Mouse (Mus musculus): ENCODE data around the gene Macrod2. TPM values are rescaled to one million over a fixed set of nuclear protein-coding genes. Genes with fewer than 3 reads are reported as not detected.

Macrod2 gene
- polyA plus RNA-seq, 1 experiment: 8.3 TPM

GRCm38 (mm10) chr2:141998901-141999300, 1603.8 kb downstream of the Macrod2 start:
- H3K4me3 ChIP-seq (ENCODE audit: insufficient read depth, low read depth, low read length): no peak overlapping the region
- no peaks in the 10 kb centered on the region for H3K4me1 ChIP-seq (ENCODE audit: control insufficient read depth, insufficient read depth, insufficient read length, low read length)
- no peak overlapping the region for H3K27ac ChIP-seq (replicated peaks; ENCODE audit: low read depth, low read length)

DNA sequence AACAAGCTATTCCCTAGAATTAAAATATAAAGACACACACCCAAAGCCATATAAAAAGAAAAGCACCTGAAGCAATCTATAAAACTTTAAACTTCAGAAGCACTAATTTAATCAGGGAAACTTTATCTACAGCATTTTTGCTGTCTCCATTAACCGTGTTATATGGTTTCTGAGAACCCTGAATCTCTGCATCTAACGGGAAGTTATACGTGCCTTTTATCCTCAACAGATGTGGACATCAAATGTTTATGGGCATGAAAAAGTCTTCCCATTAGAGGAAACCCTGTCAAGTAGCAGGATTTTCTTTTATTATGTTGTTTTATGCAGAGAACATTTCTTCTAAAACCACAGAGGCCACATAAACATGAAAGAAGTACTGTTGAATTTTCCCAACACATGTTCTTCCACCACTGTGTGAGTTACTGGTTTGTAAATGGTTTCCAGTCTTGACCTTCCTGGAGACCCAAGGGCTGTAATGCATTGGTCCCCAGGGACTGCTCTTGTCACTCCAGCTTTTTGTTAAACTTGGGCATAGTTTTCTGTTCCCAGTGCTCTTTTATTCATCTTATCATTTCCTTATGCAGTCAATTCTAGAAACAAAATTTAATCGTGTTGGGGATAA, 1629.5 kb downstream of the Macrod2 start:
- H3K4me3 ChIP-seq (ENCODE audit: insufficient read depth, low read depth, low read length): no peak overlapping the region
- H3K4me1 ChIP-seq (ENCODE audit: control insufficient read depth, insufficient read depth, insufficient read length, low read length): no peaks in the 10 kb centered on the region
- no peak overlapping the region for H3K27ac ChIP-seq (replicated peaks; ENCODE audit: low read depth, low read length)

DNA sequence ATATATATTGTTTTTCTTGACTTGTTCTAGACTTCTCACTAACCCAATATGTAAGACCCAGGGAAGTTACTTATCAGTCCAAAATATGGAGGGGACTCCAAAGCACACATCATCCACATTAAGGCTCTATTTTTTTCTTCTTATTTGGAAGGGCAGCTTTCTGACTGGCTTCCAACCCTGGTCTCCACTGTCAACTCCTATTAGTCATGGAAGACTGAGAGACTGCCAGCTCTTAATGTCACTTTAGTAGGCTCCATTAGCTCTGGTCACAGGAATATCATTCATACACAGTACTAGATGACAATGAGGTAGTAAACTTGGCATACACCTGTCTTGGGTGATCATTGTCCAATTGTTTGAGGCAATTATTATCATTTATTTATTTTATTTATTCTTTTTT, 1631.6 kb downstream of the Macrod2 start:
- no peaks in the 10 kb centered on the region for H3K4me1 ChIP-seq (ENCODE audit: control insufficient read depth, insufficient read depth, insufficient read length, low read length)
- no peak overlapping the region for H3K4me3 ChIP-seq (ENCODE audit: insufficient read depth, low read depth, low read length)
- no peak overlapping the region for H3K27ac ChIP-seq (replicated peaks; ENCODE audit: low read depth, low read length)

DNA sequence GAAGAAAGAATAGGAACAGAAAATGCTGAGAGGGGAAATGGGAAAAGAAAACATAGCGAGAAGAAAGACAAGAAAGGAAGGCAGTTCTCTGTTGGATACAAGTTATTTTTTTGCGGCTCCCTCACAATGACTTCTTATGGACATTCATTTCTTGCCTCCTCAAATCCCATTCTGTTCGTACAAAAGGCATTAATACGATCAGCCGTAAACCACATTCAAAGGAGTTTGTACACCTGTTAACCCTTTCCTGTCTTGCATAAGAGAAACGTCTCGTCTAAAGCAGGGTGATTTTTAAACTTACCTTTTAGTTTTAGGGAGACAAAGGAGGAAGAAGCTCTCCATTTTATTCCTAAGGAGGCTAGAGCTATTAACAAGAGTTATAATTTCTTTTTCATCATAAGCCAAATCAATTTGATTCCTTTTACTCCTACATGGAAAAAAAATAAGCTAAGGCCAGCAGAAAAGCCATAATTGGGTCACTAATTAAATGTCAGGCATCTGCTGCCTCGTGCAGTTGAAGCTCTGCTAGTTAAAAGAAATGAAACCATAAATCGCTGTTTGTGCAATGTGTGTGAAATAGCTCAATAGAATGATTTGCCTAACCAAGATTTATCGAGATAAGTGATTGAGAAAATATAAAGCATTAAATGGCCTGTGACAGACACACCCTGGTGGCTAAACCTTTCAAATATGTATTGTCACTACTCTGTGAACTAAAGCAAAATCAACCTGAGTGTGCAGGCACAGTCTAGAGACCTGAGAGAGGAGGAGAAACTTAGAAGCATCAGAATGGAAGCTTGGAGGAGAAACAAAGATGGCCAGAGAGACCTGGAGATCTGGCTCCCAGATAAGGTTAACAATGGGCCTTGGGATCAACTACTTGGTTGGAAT, 1635.9 kb downstream of the Macrod2 start:
- Histone ChIP-seq H3K4me1 (ENCODE audit: control insufficient read depth, insufficient read depth, insufficient read length, low read length) (no peaks in the 10 kb centered on the region), H3K4me3 (ENCODE audit: insufficient read depth, low read depth, low read length) (no peak overlapping the region), H3K27ac (replicated peaks; ENCODE audit: low read depth, low read length) (no peak overlapping the region)

GRCm38 (mm10) chr2:142055576-142055975, 1660.5 kb downstream of the Macrod2 start:
- Histone ChIP-seq H3K27ac (replicated peaks; ENCODE audit: low read depth, low read length) (no peak overlapping the region), H3K4me3 (ENCODE audit: insufficient read depth, low read depth, low read length) (no peak overlapping the region), H3K4me1 (ENCODE audit: control insufficient read depth, insufficient read depth, insufficient read length, low read length) (no peaks in the 10 kb centered on the region)

DNA sequence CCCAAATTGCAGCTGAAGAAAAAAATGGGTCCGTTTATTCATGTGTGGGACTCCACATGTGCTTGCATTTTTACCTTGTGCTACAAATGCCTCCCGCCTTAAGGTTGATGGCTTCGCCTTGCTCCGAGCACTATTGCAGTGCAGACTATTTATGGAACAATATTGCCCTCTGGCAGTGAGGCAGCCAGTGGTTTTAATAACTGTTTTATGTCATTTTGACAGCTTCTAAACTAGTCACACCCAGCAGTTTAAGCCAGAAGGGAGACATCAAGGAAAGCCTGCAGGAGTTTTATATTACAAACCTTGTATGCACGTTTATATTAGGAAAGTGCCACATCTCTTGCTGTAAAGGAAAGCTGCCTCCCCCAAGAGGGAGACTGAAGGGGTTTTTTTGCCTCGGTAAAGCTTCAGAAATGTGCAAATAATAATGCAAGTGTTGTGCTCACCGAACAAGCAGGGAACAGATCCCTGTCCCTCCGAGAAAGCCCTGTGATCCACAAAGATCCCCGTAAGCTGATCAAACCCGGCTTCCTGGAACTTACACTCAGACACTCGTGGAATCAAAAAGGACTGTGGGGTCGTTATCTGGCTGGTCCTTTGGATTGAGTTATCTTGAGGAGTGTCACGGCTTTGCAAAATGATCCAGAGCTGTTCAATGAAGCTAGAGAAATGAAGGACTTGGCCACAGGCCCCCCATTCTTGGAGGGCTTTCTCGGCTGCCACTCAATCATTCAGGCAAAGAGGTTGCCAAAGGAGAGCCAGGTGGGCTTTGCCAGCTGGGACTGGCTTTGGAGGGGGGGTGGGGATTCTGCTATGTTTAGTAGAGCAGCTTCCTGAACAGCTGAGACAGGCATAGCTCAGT, 1663.0 kb downstream of the Macrod2 start:
- no peak overlapping the region for H3K27ac ChIP-seq (replicated peaks; ENCODE audit: low read depth, low read length)
- H3K4me1 ChIP-seq (ENCODE audit: control insufficient read depth, insufficient read depth, insufficient read length, low read length): no peaks in the 10 kb centered on the region
- no peak overlapping the region for H3K4me3 ChIP-seq (ENCODE audit: insufficient read depth, low read depth, low read length)

- Histone ChIP-seq H3K4me3 (ENCODE audit: insufficient read depth, low read depth, low read length) (no peak overlapping the region), H3K27ac (replicated peaks; ENCODE audit: low read depth, low read length) (no peak overlapping the region), H3K4me1 (ENCODE audit: control insufficient read depth, insufficient read depth, insufficient read length, low read length) (no peaks in the 10 kb centered on the region)
Observed at GRCm38 (mm10) chr2:142058751-142059090, 1663.6 kb downstream of the Macrod2 start.

GRCm38 (mm10) chr2:142108947-142109346, 1713.8 kb downstream of the Macrod2 start:
- no peak overlapping the region for H3K27ac ChIP-seq (replicated peaks; ENCODE audit: low read depth, low read length)
- H3K4me3 ChIP-seq (ENCODE audit: insufficient read depth, low read depth, low read length): no peak overlapping the region
- no peaks in the 10 kb centered on the region for H3K4me1 ChIP-seq (ENCODE audit: control insufficient read depth, insufficient read depth, insufficient read length, low read length)

DNA sequence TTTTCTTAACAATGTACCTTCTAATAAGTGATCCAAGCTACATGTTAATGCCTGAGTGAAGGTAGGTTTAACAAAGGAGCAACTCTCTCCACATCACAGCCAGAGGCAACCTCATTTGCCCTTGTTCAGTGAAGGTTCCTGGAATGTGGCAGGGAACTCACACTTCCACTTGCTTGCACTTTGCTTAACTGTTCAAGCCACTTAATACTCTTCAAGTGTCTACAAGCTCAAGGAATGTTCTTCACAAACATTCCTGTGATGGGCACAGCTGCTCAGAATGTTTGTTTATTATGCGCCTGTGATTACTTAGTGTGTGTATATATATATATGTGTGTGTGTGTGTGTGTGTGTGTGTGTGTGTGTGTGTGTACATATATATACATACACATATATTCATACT, 1721.5 kb downstream of the Macrod2 start:
- H3K27ac ChIP-seq (replicated peaks; ENCODE audit: low read depth, low read length): no peak overlapping the region
- H3K4me3 ChIP-seq (ENCODE audit: insufficient read depth, low read depth, low read length): no peak overlapping the region
- H3K4me1 ChIP-seq (ENCODE audit: control insufficient read depth, insufficient read depth, insufficient read length, low read length): no peaks in the 10 kb centered on the region

DNA sequence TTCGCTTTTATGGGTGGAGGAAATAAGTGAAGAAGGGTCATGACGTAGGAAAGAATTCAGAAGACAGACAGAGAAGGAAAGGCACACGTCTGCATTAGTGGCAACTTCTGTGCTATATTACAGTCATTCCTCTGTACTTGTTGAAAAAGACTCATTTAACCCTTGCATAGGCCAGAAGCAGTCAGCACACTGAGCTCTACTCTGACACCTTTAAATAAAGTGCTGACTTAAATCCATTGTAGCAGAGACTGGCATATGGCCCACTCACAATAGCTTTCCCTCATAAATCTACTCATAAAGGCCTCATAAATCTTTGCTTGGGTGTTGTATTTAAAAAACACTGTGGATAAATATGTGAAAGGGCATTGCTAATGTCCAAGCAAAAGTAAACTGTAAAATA, 1733.0 kb downstream of the Macrod2 start:
- H3K4me1 ChIP-seq (ENCODE audit: control insufficient read depth, insufficient read depth, insufficient read length, low read length): no peaks in the 10 kb centered on the region
- no peak overlapping the region for H3K4me3 ChIP-seq (ENCODE audit: insufficient read depth, low read depth, low read length)
- no peak overlapping the region for H3K27ac ChIP-seq (replicated peaks; ENCODE audit: low read depth, low read length)

DNA sequence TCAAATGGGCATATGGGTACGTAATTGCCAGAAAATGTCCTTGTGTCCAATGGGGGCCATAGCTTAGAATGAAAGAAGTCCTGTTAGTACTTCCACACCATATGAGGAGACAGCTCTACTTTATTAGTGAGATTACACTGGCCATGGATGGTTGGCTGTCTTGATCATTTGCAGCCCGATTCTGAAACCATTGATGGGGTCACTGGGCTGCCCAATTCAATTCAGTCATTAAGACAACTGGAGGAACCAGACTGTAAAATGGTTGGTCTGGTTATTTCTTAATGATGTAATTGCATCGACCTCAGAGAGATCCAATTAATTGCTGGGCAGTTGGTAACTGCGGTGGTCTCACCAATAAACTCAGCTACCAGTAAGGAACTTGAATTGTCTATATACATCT, 1734.1 kb downstream of the Macrod2 start:
- Histone ChIP-seq H3K4me1 (ENCODE audit: control insufficient read depth, insufficient read depth, insufficient read length, low read length) (no peaks in the 10 kb centered on the region), H3K27ac (replicated peaks; ENCODE audit: low read depth, low read length) (no peak overlapping the region), H3K4me3 (ENCODE audit: insufficient read depth, low read depth, low read length) (no peak overlapping the region)

- Histone ChIP-seq H3K27ac (replicated peaks; ENCODE audit: low read depth, low read length) (no peak overlapping the region), H3K4me3 (ENCODE audit: insufficient read depth, low read depth, low read length) (no peak overlapping the region), H3K4me1 (ENCODE audit: control insufficient read depth, insufficient read depth, insufficient read length, low read length) (no peaks in the 10 kb centered on the region)
Observed at GRCm38 (mm10) chr2:142149310-142149709, 1754.2 kb downstream of the Macrod2 start.

- Histone ChIP-seq H3K4me3 (ENCODE audit: insufficient read depth, low read depth, low read length) (no peak overlapping the region), H3K27ac (replicated peaks; ENCODE audit: low read depth, low read length) (no peak overlapping the region), H3K4me1 (ENCODE audit: control insufficient read depth, insufficient read depth, insufficient read length, low read length) (no peaks in the 10 kb centered on the region)
Observed at GRCm38 (mm10) chr2:142163506-142164275, 1768.6 kb downstream of the Macrod2 start.

DNA sequence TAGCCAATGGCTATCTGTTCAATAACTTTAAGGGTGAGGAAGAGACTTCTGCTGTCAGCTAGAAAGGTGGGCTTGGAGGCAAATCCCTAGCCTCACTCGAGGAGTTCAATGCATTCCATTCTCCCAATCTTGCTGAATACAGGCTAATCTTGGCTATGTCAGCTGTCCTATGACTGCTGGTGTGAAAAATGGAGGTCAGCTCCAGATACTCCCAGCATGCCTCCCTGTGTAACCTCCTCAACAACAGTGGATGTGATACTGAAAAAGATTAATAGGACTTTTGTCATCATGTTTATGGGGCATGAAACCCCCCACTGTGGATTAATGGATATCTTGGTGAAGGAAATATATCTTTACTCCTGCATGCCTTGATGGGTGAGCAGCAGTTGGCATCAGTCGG, 1774.5 kb downstream of the Macrod2 start:
- H3K4me1 ChIP-seq (ENCODE audit: control insufficient read depth, insufficient read depth, insufficient read length, low read length): no peaks in the 10 kb centered on the region
- H3K4me3 ChIP-seq (ENCODE audit: insufficient read depth, low read depth, low read length): no peak overlapping the region
- no peak overlapping the region for H3K27ac ChIP-seq (replicated peaks; ENCODE audit: low read depth, low read length)

- Histone ChIP-seq H3K27ac (replicated peaks; ENCODE audit: low read depth, low read length) (no peak overlapping the region), H3K4me1 (ENCODE audit: control insufficient read depth, insufficient read depth, insufficient read length, low read length) (no peaks in the 10 kb centered on the region), H3K4me3 (ENCODE audit: insufficient read depth, low read depth, low read length) (no peak overlapping the region)
Observed at GRCm38 (mm10) chr2:142172706-142173105, 1777.6 kb downstream of the Macrod2 start.
